Mouse (Mus musculus): ENCODE measurements around the gene Cyp39a1. TPM values are rescaled to one million over a fixed set of nuclear protein-coding genes. Genes with fewer than 3 reads are reported as not detected.

Cyp39a1 gene
- polyA plus RNA-seq, 1 experiment from 2014 or later: 13.2 TPM

GRCm38 (mm10) chr17:43731976-43732375 lies 64.8 kb downstream of the Cyp39a1 start:
- no peaks in the 10 kb centered on the region for H3K36me3 ChIP-seq
- H3K27ac ChIP-seq (replicated peaks): no peak overlapping the region
- ATAC-seq (ENCODE audit: low read depth): no peak
- H3K9ac ChIP-seq: no peak overlapping the region
- no peaks in the 10 kb centered on the region for H3K27me3 ChIP-seq
- WGBS: 89% methylated on average over 8 of the region's 8 CpGs
- H3K9me3 ChIP-seq: no peaks in the 10 kb centered on the region
- H3K4me2 ChIP-seq: no peak overlapping the region
- H3K4me1 ChIP-seq (replicated peaks): no peaks in the 10 kb centered on the region
- H3K4me3 ChIP-seq: no peak overlapping the region

- Histone ChIP-seq H3K4me2 (no peak overlapping the region), H3K9ac (no peak overlapping the region), H3K4me3 (no peak overlapping the region), H3K36me3 (no peaks in the 10 kb centered on the region), H3K27me3 (no peaks in the 10 kb centered on the region), H3K4me1 (replicated peaks) (no peaks in the 10 kb centered on the region), H3K27ac (replicated peaks) (no peak overlapping the region), H3K9me3 (no peaks in the 10 kb centered on the region)
- ATAC-seq (ENCODE audit: low read depth): no peak
- 85% methylated on average over 4 of the region's 4 CpGs for WGBS
Measured at GRCm38 (mm10) chr17:43734252-43734651, 67.0 kb downstream of the Cyp39a1 start.

- no peak overlapping the region for H3K27ac ChIP-seq (replicated peaks)
- no peaks in the 10 kb centered on the region for H3K4me1 ChIP-seq (replicated peaks)
- ATAC-seq (ENCODE audit: low read depth): no peak
- no peak overlapping the region for H3K4me3 ChIP-seq
- 0 out of 2 replicates have a peak, but pooled peaks cover 4% of the 10 kb centered on the region for H3K9me3 ChIP-seq
- WGBS: 86% methylated on average over 5 of the region's 5 CpGs
- no peak overlapping the region for H3K4me2 ChIP-seq
- H3K36me3 ChIP-seq: 0 out of 2 replicates have a peak, but pooled peaks cover 8% of the 10 kb centered on the region
- H3K9ac ChIP-seq: no peak overlapping the region
- no peaks in the 10 kb centered on the region for H3K27me3 ChIP-seq
Measured at GRCm38 (mm10) chr17:43743933-43744332, 76.7 kb downstream of the Cyp39a1 start.

- WGBS: 71% methylated on average over 4 of the region's 4 CpGs
Measured at GRCm38 (mm10) chr17:43744425-43744824, 77.2 kb downstream of the Cyp39a1 start.

GRCm38 (mm10) chr17:43751146-43751545 lies 83.9 kb downstream of the Cyp39a1 start:
- ATAC-seq (ENCODE audit: low read depth): no peak
- no peaks in the 10 kb centered on the region for H3K4me1 ChIP-seq (replicated peaks)
- no peaks in the 10 kb centered on the region for H3K36me3 ChIP-seq
- H3K4me3 ChIP-seq: no peak overlapping the region
- H3K4me2 ChIP-seq: no peak overlapping the region
- H3K9ac ChIP-seq: no peak overlapping the region
- no peaks in the 10 kb centered on the region for H3K9me3 ChIP-seq
- WGBS: 89% methylated on average over 6 of the region's 6 CpGs
- H3K27me3 ChIP-seq: no peaks in the 10 kb centered on the region
- no peak overlapping the region for H3K27ac ChIP-seq (replicated peaks)

More at GRCm38 (mm10) chr17:43744425-43744824, 77.2 kb downstream of the Cyp39a1 start:
- H3K36me3 ChIP-seq: 0 out of 2 replicates have a peak, but pooled peaks cover 8% of the 10 kb centered on the region
- no peak for ATAC-seq (ENCODE audit: low read depth)
- no peaks in the 10 kb centered on the region for H3K4me1 ChIP-seq (replicated peaks)
- no peaks in the 10 kb centered on the region for H3K27me3 ChIP-seq
- H3K27ac ChIP-seq (replicated peaks): no peak overlapping the region
- H3K4me3 ChIP-seq: no peak overlapping the region
- no peak overlapping the region for H3K9ac ChIP-seq
- no peak overlapping the region for H3K4me2 ChIP-seq
- 0 out of 2 replicates have a peak, but pooled peaks cover 4% of the 10 kb centered on the region for H3K9me3 ChIP-seq

- H3K9me3 ChIP-seq: no peaks in the 10 kb centered on the region
- no peak overlapping the region for H3K4me2 ChIP-seq
- H3K27me3 ChIP-seq: no peaks in the 10 kb centered on the region
- 53% methylated on average over 1 of the region's 1 CpGs for WGBS
- no peak for ATAC-seq (ENCODE audit: low read depth)
- H3K4me1 ChIP-seq (replicated peaks): no peaks in the 10 kb centered on the region
- no peak overlapping the region for H3K4me3 ChIP-seq
- H3K9ac ChIP-seq: no peak overlapping the region
- H3K27ac ChIP-seq (replicated peaks): no peak overlapping the region
- H3K36me3 ChIP-seq: no peaks in the 10 kb centered on the region
Measured at GRCm38 (mm10) chr17:43752811-43753210, 85.6 kb downstream of the Cyp39a1 start.

- H3K27ac ChIP-seq (replicated peaks): no peak overlapping the region
- H3K9me3 ChIP-seq: no peaks in the 10 kb centered on the region
- no peaks in the 10 kb centered on the region for H3K27me3 ChIP-seq
- WGBS: 71% methylated on average over 5 of the region's 5 CpGs
- H3K9ac ChIP-seq: no peak overlapping the region
- no peaks in the 10 kb centered on the region for H3K36me3 ChIP-seq
- no peaks in the 10 kb centered on the region for H3K4me1 ChIP-seq (replicated peaks)
- no peak overlapping the region for H3K4me2 ChIP-seq
- H3K4me3 ChIP-seq: no peak overlapping the region
- ATAC-seq (ENCODE audit: low read depth): no peak
Measured at GRCm38 (mm10) chr17:43754687-43755086, 87.5 kb downstream of the Cyp39a1 start.

- WGBS: 60% methylated on average over 15 of the region's 15 CpGs
Measured at GRCm38 (mm10) chr17:43758607-43759259, 91.5 kb downstream of the Cyp39a1 start.

GRCm38 (mm10) chr17:43784531-43784930 lies 117.3 kb downstream of the Cyp39a1 start:
- WGBS: 75% methylated on average over 4 of the region's 4 CpGs
- no peak for ATAC-seq (ENCODE audit: low read depth)
- H3K27me3 ChIP-seq: no peaks in the 10 kb centered on the region
- H3K9me3 ChIP-seq: no peaks in the 10 kb centered on the region
- no peaks in the 10 kb centered on the region for H3K36me3 ChIP-seq
- no peaks in the 10 kb centered on the region for H3K4me1 ChIP-seq (replicated peaks)
- H3K9ac ChIP-seq: no peak overlapping the region
- no peak overlapping the region for H3K4me3 ChIP-seq
- H3K4me2 ChIP-seq: no peak overlapping the region
- no peak overlapping the region for H3K27ac ChIP-seq (replicated peaks)

More at GRCm38 (mm10) chr17:43758607-43759259, 91.5 kb downstream of the Cyp39a1 start:
- Histone ChIP-seq H3K4me3 (no peak overlapping the region), H3K27ac (replicated peaks) (no peak overlapping the region), H3K27me3 (no peaks in the 10 kb centered on the region), H3K9ac (no peak overlapping the region), H3K36me3 (no peaks in the 10 kb centered on the region), H3K4me2 (no peak overlapping the region), H3K9me3 (no peaks in the 10 kb centered on the region), H3K4me1 (replicated peaks) (no peaks in the 10 kb centered on the region)
- no peak for ATAC-seq (ENCODE audit: low read depth)

GRCm38 (mm10) chr17:43788222-43788621 lies 121.0 kb downstream of the Cyp39a1 start:
- Histone ChIP-seq H3K9me3 (no peaks in the 10 kb centered on the region), H3K27me3 (no peaks in the 10 kb centered on the region), H3K9ac (no peak overlapping the region), H3K4me3 (no peak overlapping the region), H3K4me1 (replicated peaks) (no peaks in the 10 kb centered on the region), H3K4me2 (no peak overlapping the region), H3K27ac (replicated peaks) (no peak overlapping the region), H3K36me3 (no peaks in the 10 kb centered on the region)
- WGBS: 91% methylated on average over 5 of the region's 5 CpGs
- ATAC-seq (ENCODE audit: low read depth): no peak

GRCm38 (mm10) chr17:43789376-43789775 lies 122.2 kb downstream of the Cyp39a1 start:
- Histone ChIP-seq H3K27ac (replicated peaks) (no peak overlapping the region), H3K9ac (no peak overlapping the region), H3K9me3 (no peaks in the 10 kb centered on the region), H3K4me1 (replicated peaks) (no peaks in the 10 kb centered on the region), H3K36me3 (no peaks in the 10 kb centered on the region), H3K27me3 (no peaks in the 10 kb centered on the region), H3K4me3 (no peak overlapping the region), H3K4me2 (no peak overlapping the region)
- no peak for ATAC-seq (ENCODE audit: low read depth)

GRCm38 (mm10) chr17:43791751-43792150 lies 124.5 kb downstream of the Cyp39a1 start:
- H3K9me3 ChIP-seq: no peaks in the 10 kb centered on the region
- no peaks in the 10 kb centered on the region for H3K27me3 ChIP-seq
- no peak overlapping the region for H3K27ac ChIP-seq (replicated peaks)
- no peaks in the 10 kb centered on the region for H3K36me3 ChIP-seq
- no peak overlapping the region for H3K4me2 ChIP-seq
- no peak overlapping the region for H3K9ac ChIP-seq
- 87% methylated on average over 3 of the region's 3 CpGs for WGBS
- no peak for ATAC-seq (ENCODE audit: low read depth)
- H3K4me1 ChIP-seq (replicated peaks): no peaks in the 10 kb centered on the region
- H3K4me3 ChIP-seq: no peak overlapping the region

GRCm38 (mm10) chr17:43794731-43795280 lies 127.6 kb downstream of the Cyp39a1 start:
- Histone ChIP-seq H3K9me3 (no peaks in the 10 kb centered on the region), H3K36me3 (no peaks in the 10 kb centered on the region), H3K27ac (replicated peaks) (no peak overlapping the region), H3K4me1 (replicated peaks) (no peaks in the 10 kb centered on the region), H3K4me2 (no peak overlapping the region), H3K27me3 (no peaks in the 10 kb centered on the region), H3K4me3 (no peak overlapping the region), H3K9ac (no peak overlapping the region)
- WGBS: 74% methylated on average over 1 of the region's 1 CpGs
- no peak for ATAC-seq (ENCODE audit: low read depth)

All from neural tube, embryonic 13.5 days (tissue).